Mouse (Mus musculus) thymus, adult 2 months (tissue): ENCODE results near the gene Nme9.

Experiments used
- CTCF ChIP-seq: fragments of 200-500 bp; IDR thresholded peaks from 2 replicates; pipeline ENCODE4 v1.5.1; 2012; ENCODE audit warnings: mild to moderate bottlenecking, control low read depth, low read length, moderate library complexity, borderline replicate concordance; ENCODE audit not compliant: control insufficient read depth, poor library complexity, insufficient read depth; ENCODE audit errors: extremely low read depth
- POLR2A ChIP-seq: fragments of 200-500 bp; IDR thresholded peaks from 2 replicates; pipeline ENCODE4 v1.6.1; 2012; ENCODE audit warnings: mild to moderate bottlenecking, low read length, control low read depth, moderate library complexity; ENCODE audit not compliant: control insufficient read depth, poor library complexity, insufficient read depth; ENCODE audit errors: extremely low read depth

DNA sequence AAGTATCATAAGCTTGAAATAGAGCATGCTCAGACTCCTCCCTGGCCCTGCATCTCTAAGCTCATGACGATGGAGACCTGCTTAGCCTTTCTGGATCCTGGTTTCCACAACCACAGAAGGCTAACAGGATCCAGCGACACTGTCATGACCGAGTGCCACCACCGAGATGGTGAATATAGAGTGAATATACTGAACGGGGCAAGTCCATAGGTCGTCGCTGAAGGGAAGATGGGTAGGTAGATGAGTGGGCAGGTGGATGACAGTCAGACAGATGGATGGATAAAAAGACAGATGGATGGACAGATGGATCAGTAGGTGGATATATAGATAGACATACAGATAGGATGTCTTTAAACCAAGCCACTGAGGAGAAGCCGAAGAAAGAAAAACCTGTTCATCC is 19.9 kb upstream of the Nme9 start:
- no peak for TF ChIP-seq CTCF
- TF ChIP-seq POLR2A: no peak
